Mouse (Mus musculus) hindbrain, embryonic 16.5 days (tissue): ENCODE results near the gene Ddr2. TPM values are rescaled to one million over a fixed set of nuclear protein-coding genes. Genes with fewer than 3 reads are reported as not detected.
A peak's percentile ranks its signal among the peaks of the same experiment; 100 is the strongest.
"Not testable (repeated sequence)": the region's sequence is repeated elsewhere in the genome, so short reads cannot be mapped to it uniquely, and the experiment has no call there.

Experiments
- ATAC-seq: fragments of 200-750 bp; cut with Nextera tagmentation; 2 replicates; pipeline ENCODE4 v1.8.0; 2017; ENCODE audit warnings: moderate TSS enrichment, moderate library complexity
- H3K27ac ChIP-seq: fragments of 300-500 bp; sonication (generic); 2 replicates; pipeline ENCODE4 v1.5.1; 2014; ENCODE audit warnings: low read depth, mild to moderate bottlenecking, control low read depth, low read length, moderate library complexity
- H3K27me3 ChIP-seq: fragments of 300-500 bp; sonication (generic); replicated peaks from 2 replicates; pipeline ENCODE4 v1.6.1; 2014; ENCODE audit warnings: low read length; ENCODE audit not compliant: control insufficient read depth, insufficient read depth
- H3K36me3 ChIP-seq: fragments of 300-500 bp; sonication (generic); 2 replicates; pipeline ENCODE4 v1.6.1; 2014; ENCODE audit warnings: mild to moderate bottlenecking, low read length, moderate library complexity, mixed read lengths; ENCODE audit not compliant: control insufficient read depth, insufficient read depth
- H3K4me1 ChIP-seq: fragments of 300-500 bp; sonication (generic); 2 replicates; pipeline ENCODE4 v1.6.1; 2014; ENCODE audit warnings: low read depth, low read length; ENCODE audit not compliant: control insufficient read depth, insufficient read depth
- H3K4me2 ChIP-seq: fragments of 300-500 bp; sonication (generic); 2 replicates; pipeline ENCODE4 v1.6.1; 2014; ENCODE audit warnings: mild to moderate bottlenecking, low read length, control low read depth, moderate library complexity
- H3K4me3 ChIP-seq: fragments of 300-500 bp; sonication (generic); 2 replicates; pipeline ENCODE4 v1.5.1; 2014; ENCODE audit warnings: mild to moderate bottlenecking, low read length, control low read depth, moderate library complexity
- H3K9ac ChIP-seq: fragments of 300-500 bp; sonication (generic); 2 replicates; pipeline ENCODE4 v1.6.1; 2014; ENCODE audit warnings: low read depth, mild to moderate bottlenecking, control low read depth, low read length, moderate library complexity
- H3K9me3 ChIP-seq: fragments of 300-500 bp; sonication (generic); 2 replicates; pipeline ENCODE4 v1.6.1; 2014; ENCODE audit warnings: mild to moderate bottlenecking, low read length, moderate library complexity; ENCODE audit not compliant: control insufficient read depth
- WGBS: fragments of 180-500 bp; shearing (Covaris S2); extraction: QIAGEN DNeasy Blood & Tissue Kit; methylation state at CpG from one replicate; pipeline ENCODE4 v1.1.7; 2014; 5-methylcytosine and 5-hydroxymethylcytosine counted together
- polyA plus RNA-seq: library from polyadenylated mRNA; unstranded; fragments of >200 nt; fragmentation: Nextera tagmentation; extraction: Ambion mirVana; gene quantifications from 2 replicates; pipeline ENCODE4 v1.2.1, GENCODE M21; 2015

Gene Ddr2
- polyA plus RNA-seq, 1 experiment from 2014 or later, result 7.7 TPM

DNA sequence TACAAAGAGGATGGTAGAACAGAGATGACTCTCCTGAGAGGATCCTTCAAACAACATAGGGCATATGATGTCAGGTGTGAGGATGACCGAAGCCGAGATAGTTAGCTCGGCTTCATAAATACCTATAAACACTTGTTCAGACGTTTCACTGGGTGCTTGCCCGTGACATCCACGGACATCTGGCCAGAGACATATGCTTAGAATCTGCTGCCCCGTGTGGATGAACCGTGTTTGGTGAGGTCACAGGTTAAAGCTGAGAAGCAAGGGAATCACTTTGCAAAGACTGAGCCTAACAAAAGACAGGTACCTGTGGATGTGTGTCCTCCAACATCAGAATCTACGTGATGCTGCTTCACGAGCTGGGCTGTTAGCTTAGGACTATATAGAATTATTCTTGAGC is 1.7 kb upstream of the Ddr2 start:
- H3K9ac ChIP-seq, result no peak overlapping the region
- H3K4me1 ChIP-seq, result no peaks in the 10 kb centered on the region
- H3K4me2 ChIP-seq, result no peak overlapping the region
- H3K9me3 ChIP-seq, result no peaks in the 10 kb centered on the region
- 88% methylated on average over 10 of the region's 10 CpGs for WGBS
- no peak for ATAC-seq
- no peak overlapping the region for H3K27ac ChIP-seq
- no peak overlapping the region for H3K4me3 ChIP-seq
- no peaks in the 10 kb centered on the region for H3K36me3 ChIP-seq
- no peaks in the 10 kb centered on the region for H3K27me3 ChIP-seq

DNA sequence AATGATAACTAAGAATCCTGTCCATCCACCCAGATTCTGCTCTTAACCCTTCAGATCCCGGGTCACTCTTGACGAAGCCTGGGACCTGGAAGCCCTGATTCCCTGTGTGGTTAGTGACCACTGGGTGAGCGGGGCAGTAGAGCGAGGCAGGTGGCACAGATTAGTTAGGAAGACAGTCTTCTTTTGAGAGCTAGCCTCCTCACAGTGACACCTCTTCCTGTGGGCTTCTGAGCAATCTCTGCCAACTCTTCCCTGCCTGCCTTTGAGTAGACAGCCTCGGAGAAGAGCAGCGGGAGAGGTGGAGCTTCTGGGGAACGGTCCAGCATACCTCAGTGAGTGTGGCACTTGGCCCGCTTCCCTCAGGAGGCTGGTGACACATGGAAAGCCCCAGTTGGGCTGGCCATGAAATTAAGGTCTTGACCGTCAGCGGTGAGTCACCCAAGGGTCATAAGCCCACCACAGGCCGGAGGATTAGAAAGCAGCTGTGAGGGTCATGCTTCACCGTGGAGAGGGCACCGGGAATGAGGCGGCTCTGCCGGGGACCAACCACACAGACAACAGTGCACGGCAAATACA is 1.2 kb upstream of the Ddr2 start:
- Histone ChIP-seq H3K27ac (no peak overlapping the region), H3K9ac (no peak overlapping the region), H3K36me3 (no peaks in the 10 kb centered on the region), H3K4me1 (no peaks in the 10 kb centered on the region), H3K4me2 (0 out of 2 replicates have a peak overlapping the region, but pooled peaks have one; percentile 2), H3K9me3 (no peaks in the 10 kb centered on the region), H3K4me3 (no peak overlapping the region), H3K27me3 (no peaks in the 10 kb centered on the region)
- 80% methylated on average over 16 of the region's 16 CpGs for WGBS
- ATAC-seq, result no peak

DNA sequence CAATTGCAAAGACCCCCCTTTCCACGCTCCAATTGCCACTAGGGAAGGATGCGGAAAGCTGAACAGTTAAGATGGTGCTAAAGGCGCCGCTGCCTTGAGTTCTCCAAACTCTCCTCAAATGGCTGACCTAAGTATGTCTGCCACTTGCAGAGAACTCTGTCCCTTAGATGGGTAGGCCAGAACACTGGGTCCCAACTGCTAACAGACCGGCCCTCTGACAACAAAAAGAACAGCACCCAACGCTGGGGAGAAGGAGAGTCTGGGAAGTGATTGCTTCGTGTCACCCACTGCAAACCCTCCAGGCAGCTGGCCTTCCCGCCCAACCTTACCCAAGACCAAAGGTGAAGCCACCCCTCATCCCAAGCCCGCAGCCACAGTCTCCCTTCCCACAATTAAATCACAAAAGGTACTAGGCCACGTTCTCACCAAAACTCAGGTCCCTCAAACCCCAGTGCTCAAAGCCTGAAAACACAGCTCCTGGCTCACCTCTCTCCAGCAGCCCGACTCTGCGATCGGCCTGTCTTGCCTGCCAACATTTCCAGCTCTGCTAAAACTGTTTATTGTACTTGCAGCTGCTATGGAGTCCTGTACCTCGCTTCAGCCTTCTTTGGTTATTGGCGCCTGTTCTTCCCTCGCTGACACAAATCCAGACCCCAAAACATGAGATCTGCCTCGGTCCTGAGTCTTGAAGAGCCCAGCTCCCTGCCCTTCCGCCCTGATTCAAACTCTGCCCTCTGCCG is 616 bp downstream of the Ddr2 start:
- Histone ChIP-seq H3K27me3 (no peaks in the 10 kb centered on the region), H3K9me3 (no peaks in the 10 kb centered on the region), H3K9ac (peak overlapping the region; percentile 27), H3K4me2 (peak overlapping the region; percentile 21), H3K4me3 (peak overlapping the region; percentile 21), H3K36me3 (no peaks in the 10 kb centered on the region), H3K27ac (0 out of 2 replicates have a peak overlapping the region, but pooled peaks have one; percentile 17), H3K4me1 (no peaks in the 10 kb centered on the region)
- 85% methylated on average over 19 of the region's 19 CpGs for WGBS
- no peak for ATAC-seq

DNA sequence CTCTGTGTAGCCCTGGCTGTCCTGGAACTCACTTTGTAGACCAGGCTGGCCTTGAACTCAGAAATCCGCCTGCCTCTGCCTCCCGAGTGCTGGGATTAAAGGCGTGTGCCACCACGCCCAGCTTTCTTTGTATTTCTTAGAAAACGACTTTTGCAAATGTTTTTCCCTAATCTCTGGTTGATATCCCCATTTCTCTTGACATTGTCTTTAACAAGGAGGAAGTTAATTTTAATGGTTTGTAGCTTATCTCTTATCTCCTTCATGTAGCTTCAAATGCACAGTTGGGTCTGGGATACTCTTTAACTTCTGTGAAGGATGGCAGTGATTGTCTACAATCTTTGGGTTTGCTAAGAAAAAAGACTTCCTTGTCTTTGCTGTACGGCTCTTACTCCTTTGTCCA is 7.7 kb downstream of the Ddr2 start:
- WGBS, result 91% methylated on average over 6 of the region's 6 CpGs
- H3K36me3 ChIP-seq, H3K4me1 ChIP-seq, H3K27me3 ChIP-seq, H3K9ac ChIP-seq, H3K4me2 ChIP-seq, H3K9me3 ChIP-seq, H3K4me3 ChIP-seq, H3K27ac ChIP-seq, ATAC-seq: not testable (repeated sequence)

DNA sequence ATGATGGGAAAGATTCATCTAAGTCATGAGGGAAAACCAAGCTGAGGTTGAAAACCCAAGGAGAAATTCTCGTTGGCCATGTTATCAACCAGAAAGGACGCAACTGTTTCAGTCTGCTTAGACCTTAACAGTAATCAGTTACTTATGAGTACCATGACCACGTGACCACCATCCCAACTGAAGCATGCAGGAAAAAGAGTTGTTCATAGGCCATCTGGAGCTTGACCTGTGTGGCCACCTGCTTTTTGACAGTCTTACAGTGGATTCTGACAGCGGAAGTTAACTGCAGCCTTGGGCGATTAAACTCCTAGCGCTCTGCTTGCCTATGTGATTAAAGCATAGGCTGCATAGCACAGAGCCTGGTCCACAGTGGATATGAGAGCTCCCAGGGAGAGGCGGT is 23.9 kb downstream of the Ddr2 start:
- no peak for ATAC-seq
- no peaks in the 10 kb centered on the region for H3K9me3 ChIP-seq
- WGBS, result 94% methylated on average over 7 of the region's 7 CpGs

DNA sequence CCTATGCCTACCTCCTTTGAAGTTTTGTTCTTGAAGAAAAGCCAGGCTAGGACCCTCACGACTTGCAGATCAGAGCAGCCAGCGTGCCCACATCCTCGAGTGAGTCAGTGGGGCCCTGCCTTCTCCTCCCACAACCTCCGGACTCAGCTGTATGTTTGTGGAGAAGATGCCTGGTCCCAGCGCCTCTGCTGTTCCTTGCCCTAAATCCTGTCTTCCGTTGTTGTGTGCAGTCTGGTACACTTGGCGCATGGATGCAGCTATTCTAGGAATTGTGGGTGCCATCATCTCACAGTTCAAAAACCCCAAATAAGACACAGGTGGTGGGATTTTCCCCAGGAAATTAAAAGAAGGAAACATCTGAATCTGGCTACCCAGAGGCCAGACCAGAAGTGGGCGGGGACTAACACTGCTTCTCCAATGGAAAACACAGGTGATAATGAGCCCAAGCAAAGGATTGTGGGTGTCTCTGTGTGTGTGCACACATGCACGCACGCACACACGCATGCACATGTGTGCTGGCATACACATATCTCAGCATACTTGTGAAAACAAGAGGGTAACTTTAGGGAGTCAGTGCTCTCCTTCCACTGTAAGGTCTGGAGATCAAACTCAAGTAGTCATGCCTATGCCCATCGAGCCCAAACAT is 26.3 kb downstream of the Ddr2 start:
- no peaks in the 10 kb centered on the region for H3K27me3 ChIP-seq
- H3K4me1 ChIP-seq, result no peaks in the 10 kb centered on the region
- H3K4me2 ChIP-seq, result no peak overlapping the region
- H3K9ac ChIP-seq, result no peak overlapping the region
- H3K9me3 ChIP-seq, result no peaks in the 10 kb centered on the region
- ATAC-seq, result no peak
- WGBS, result 90% methylated on average over 12 of the region's 12 CpGs
- no peak overlapping the region for H3K4me3 ChIP-seq
- no peaks in the 10 kb centered on the region for H3K36me3 ChIP-seq
- H3K27ac ChIP-seq, result no peak overlapping the region

More for the DNA sequence above, 23.9 kb downstream of the Ddr2 start:
- Histone ChIP-seq H3K4me3 (no peak overlapping the region), H3K27ac (no peak overlapping the region), H3K27me3 (no peaks in the 10 kb centered on the region), H3K9ac (no peak overlapping the region), H3K36me3 (no peaks in the 10 kb centered on the region), H3K4me2 (no peak overlapping the region), H3K4me1 (no peaks in the 10 kb centered on the region)

DNA sequence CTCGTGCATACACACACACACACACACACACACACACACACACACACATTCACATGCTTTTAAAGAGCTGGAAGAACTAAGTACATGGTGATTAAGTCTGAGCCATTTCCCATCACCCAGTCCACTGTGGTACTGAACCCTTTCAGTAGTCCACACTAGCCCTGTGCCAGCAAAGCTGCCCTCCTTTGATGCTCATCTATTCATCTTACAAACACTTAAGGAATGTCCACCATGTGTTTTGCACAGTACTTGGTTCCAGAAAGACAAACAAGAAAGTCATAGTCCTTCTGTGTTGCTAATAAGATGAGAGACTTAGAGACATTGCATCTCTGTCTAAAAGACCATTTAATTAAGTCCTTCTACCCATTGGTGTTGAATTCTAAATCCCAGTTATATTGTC is 29.7 kb downstream of the Ddr2 start:
- H3K4me1 ChIP-seq, result no peaks in the 10 kb centered on the region
- no peak overlapping the region for H3K4me3 ChIP-seq
- no peak overlapping the region for H3K27ac ChIP-seq
- ATAC-seq, result no peak
- 84% methylated on average over 1 of the region's 1 CpGs for WGBS
- H3K9me3 ChIP-seq, result no peaks in the 10 kb centered on the region
- no peak overlapping the region for H3K9ac ChIP-seq
- H3K4me2 ChIP-seq, result no peak overlapping the region
- H3K27me3 ChIP-seq, result no peaks in the 10 kb centered on the region
- no peaks in the 10 kb centered on the region for H3K36me3 ChIP-seq

DNA sequence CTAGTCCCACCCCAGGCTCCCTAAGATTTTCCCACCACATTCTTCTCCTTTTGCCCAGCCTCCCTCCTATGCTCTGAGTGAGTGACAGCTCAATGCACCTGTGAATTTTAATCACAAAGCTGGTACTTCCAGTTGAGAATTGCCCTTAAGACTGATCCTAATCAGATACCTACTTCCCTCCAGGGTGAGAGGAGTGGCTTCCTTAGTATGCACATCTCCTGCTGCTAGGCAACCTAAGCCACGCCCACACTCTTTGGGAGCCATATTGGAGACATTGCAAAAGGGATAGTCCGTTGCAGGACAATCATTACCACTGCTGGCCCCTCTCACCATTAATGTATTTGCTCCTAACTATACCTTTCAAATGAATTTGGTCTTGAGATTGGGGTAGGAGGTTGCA is 31.1 kb downstream of the Ddr2 start:
- no peaks in the 10 kb centered on the region for H3K27me3 ChIP-seq
- no peak overlapping the region for H3K4me2 ChIP-seq
- H3K4me3 ChIP-seq, result no peak overlapping the region
- H3K4me1 ChIP-seq, result no peaks in the 10 kb centered on the region
- H3K27ac ChIP-seq, result no peak overlapping the region
- H3K9me3 ChIP-seq, result no peaks in the 10 kb centered on the region
- no peak overlapping the region for H3K9ac ChIP-seq
- H3K36me3 ChIP-seq, result no peaks in the 10 kb centered on the region
- no peak for ATAC-seq
- WGBS, result 60% methylated on average over 2 of the region's 2 CpGs

DNA sequence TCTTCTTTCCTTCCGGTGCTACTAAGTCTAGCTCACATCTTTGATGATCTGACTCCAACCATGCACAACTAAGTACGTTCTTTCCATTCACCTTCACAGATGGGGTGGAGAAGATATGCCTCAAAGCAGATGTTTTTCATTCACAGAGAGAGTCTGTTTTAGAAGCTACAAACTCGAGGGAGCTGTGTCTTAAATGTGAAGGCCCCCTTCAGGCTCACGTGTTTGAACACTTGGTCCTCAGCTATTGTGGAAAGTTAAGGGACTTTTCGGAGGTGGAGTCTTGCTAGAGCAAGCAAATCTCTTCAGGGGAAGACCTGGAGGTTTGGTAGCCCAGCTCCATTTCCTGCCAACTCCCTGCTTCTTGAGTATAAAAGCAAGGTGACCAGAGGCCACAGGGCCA is 34.2 kb downstream of the Ddr2 start:
- H3K36me3 ChIP-seq, result no peaks in the 10 kb centered on the region
- no peak for ATAC-seq
- no peak overlapping the region for H3K4me2 ChIP-seq
- H3K27ac ChIP-seq, result no peak overlapping the region
- H3K9me3 ChIP-seq, result no peaks in the 10 kb centered on the region
- H3K27me3 ChIP-seq, result no peaks in the 10 kb centered on the region
- 84% methylated on average over 5 of the region's 5 CpGs for WGBS
- H3K4me3 ChIP-seq, result no peak overlapping the region
- no peaks in the 10 kb centered on the region for H3K4me1 ChIP-seq
- H3K9ac ChIP-seq, result no peak overlapping the region
